Mouse (Mus musculus) urinary bladder, adult 18-20 months (tissue): ENCODE results near the gene Ctbp2.

Experiments
- DNase-seq, 2 experiments: peaks; one replicate each; pipeline ENCODE4 v3.0.0; 2022; ENCODE audit warnings: low spot score in 2 of 2, mixed read lengths in 2 of 2

Gene Ctbp2

GRCm38 (mm10) chr7:133008663-133009062, 115.5 kb downstream of the Ctbp2 start:
- DNase-seq = no peak

DNA sequence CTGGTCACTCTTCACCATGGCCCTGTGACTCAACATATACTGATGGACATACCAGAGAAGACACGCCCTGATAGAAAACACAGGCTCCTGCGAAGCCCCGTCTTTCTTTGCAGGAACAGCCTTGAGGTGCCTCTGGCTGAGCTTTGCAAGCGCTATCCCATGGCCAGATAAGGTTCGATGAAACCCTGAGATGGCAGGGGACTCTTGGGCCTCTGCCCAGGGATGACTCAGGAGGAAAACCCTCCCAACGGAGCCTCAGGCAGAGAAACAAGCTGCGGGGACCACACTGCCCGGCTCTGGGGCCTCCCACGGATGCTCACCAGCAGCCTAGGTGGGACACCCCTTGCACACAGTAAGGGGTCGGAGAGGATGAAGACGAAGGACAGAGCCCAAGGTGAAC, 116.8 kb downstream of the Ctbp2 start:
- peak; percentile 54 to 57 for DNase-seq

- peak; percentile 39 to 60 for DNase-seq
Observed at GRCm38 (mm10) chr7:133005772-133006171, 118.4 kb downstream of the Ctbp2 start.

DNA sequence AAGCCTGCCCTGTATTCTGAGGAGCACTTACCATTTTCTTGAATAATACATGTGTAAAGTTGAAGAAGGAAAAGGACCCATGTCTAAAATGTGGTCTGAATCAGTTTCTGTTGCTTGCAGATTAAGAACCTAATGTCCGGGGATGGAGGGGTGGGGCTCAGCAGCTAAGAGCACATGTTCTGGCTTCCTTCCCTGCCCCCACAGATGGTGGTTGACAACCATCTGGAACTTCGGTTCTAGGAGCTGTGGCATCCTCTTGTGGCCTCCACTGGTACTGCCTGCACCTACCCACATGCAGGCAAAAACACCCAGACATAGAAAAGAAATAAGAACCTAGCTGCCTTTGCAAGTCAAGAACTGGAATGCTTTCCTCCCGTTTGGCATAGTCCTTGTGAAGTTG, 120.7 kb downstream of the Ctbp2 start:
- peak; percentile 45 to 57 for DNase-seq

GRCm38 (mm10) chr7:133002271-133002670, 121.9 kb downstream of the Ctbp2 start:
- DNase-seq = no peak

- DNase-seq = no peak
Observed at GRCm38 (mm10) chr7:133001388-133001787, 122.8 kb downstream of the Ctbp2 start.

- no peak for DNase-seq
Observed at GRCm38 (mm10) chr7:132999061-132999460, 125.1 kb downstream of the Ctbp2 start.

GRCm38 (mm10) chr7:132998639-132999038, 125.5 kb downstream of the Ctbp2 start:
- no peak for DNase-seq

DNA sequence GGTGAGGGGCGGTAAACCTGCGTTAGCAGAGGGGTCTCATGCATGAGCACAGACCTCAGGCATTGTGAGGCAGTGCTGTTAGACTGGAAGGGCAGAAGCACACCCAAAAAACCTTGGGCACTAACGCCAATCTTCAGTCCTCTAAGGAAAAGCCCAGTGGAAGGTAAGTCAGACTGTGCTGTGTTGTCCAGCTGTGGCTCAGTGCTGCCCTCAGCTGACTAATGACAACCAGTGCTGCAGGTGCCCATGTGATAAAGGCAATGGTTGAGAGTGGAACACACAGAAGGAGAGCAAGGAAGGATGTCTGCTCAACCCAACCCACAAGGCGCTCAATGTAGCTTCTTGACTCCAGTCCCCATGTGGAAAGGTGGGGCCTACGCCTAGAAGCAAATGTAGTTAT, 127.8 kb downstream of the Ctbp2 start:
- no peak for DNase-seq

GRCm38 (mm10) chr7:132994628-132995191, 129.4 kb downstream of the Ctbp2 start:
- DNase-seq = no peak

DNA sequence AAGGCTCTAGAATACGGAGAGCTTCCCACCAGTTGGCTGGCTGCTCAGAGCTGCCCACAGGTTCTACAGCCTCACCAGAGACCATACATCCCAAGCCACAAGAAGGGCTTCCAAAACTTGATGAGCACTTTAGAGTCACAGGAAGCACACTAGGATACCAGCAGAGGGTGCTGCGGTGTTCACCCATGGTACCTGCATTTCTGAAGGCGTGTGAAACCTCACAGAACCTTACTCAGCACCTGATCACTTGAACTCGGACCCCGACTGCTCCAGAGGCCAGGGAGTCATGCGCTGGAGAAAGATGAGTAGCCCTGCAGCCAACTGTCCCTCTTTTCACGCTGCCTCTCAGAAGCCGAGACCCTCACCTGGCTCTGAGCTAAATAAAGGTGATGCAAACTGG, 130.0 kb downstream of the Ctbp2 start:
- DNase-seq = no peak

GRCm38 (mm10) chr7:132992967-132993615, 131.1 kb downstream of the Ctbp2 start:
- no peak for DNase-seq

DNA sequence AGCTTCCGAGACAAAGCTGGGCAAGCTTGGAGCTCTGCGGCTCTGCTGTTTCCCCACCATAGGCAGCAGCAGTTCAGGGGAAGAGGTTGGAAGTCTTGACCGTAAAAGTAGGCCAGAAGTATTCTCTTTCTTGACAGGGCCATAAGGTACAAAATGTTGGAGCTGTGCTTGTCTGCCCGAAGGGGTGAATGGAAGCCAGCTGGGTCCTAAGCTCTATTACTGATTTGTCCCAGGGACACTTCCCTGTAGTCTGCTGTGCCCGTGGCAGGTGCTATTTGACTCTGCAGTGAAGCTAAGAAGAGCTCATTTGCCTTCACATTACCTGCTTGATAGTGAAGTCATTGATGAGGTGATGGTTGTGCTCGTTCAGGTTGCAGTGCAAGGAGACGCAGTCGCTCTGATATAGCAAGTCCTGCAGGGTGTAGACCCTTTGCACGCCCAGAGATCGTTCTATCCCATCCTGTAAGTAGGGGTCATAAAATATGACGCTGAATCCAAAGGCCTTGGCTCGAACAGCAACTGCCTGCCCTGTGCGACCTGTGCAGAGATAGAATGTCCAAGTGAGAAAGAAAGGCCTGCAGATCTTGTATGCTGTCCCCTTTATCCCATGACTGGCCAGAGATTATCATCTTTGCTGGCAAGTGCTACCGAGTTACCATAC, 132.8 kb downstream of the Ctbp2 start:
- no peak for DNase-seq

GRCm38 (mm10) chr7:132989839-132990238, 134.3 kb downstream of the Ctbp2 start:
- DNase-seq = no peak

DNA sequence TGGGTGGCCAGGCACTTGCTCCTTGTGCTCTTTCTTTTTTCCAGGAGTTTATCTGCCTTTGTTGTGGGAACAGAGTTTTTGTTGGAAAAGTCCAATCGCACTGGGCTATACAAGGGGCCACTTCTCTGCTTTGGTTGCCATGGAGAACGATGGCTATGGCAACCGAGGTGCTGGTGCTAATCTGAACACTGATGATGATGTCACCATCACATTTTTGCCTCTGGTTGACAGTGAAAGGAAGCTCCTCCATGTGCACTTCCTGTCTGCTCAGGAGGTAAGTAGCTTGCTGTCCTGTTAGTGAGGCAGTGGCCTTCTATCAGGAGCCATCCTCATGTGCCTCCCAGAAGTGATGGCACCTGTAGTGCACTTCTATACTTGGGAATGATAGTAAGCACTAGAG, 141.5 kb downstream of the Ctbp2 start:
- no peak for DNase-seq

GRCm38 (mm10) chr7:132977981-132978380, 146.2 kb downstream of the Ctbp2 start:
- DNase-seq = no peak

DNA sequence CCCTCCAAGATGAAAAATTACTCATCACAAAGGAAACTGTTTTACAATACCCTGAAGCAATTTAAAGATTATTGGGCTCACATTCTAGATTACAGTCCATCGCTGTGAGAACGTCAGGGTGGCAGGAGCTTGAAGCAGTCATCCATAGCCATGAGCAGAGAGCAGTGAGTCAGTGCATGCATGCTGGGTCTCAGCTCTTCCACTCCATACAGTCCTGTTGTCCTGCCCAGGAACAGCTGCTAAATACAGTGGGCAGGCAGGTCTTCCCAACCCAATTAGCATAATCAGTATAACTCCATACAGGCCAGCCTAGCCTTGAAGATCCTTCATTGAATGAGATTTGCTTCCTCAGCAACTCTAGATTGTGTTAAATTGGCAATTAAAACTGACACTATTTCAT, 148.1 kb downstream of the Ctbp2 start:
- no peak for DNase-seq

GRCm38 (mm10) chr7:132972079-132972478, 152.1 kb downstream of the Ctbp2 start:
- no peak for DNase-seq

GRCm38 (mm10) chr7:132965707-132966106, 158.4 kb downstream of the Ctbp2 start:
- no peak for DNase-seq

DNA sequence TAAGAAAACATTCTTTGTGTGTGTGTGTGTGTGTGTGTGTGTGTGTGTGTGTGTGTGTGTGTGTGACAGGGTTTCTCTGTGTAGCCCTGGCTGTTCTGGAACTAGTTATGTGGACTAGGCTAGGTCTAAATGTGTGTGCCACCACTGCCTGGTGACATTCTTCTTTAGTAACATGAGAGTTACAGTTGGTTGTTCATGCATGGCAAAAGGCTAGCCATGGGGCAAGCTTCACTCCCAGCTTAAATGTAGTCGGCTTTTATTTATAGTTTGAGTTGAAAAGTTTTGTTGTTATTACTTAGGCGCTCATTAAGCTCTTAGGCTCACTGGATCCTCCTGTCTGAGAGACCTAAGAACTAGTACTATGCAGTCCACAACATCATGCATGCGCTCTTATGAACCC, 159.8 kb downstream of the Ctbp2 start:
- no peak for DNase-seq

- DNase-seq = no peak
Observed at GRCm38 (mm10) chr7:132950613-132951012, 173.5 kb downstream of the Ctbp2 start.

DNA sequence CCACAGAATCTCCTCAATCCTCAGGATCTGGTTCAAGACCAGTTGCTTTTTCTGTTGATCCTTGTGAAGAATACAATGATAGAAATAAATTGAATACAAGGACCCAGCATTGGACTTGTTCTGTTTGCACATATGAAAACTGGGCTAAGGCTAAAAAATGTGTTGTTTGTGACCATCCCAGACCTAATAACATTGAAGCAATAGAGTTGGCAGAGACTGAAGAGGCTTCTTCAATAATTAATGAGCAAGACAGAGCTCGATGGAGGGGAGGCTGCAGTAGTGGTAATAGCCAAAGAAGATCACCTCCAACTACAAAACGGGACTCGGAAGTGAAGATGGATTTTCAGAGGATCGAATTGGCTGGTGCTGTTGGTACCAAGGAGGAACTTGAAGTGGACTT, 174.2 kb downstream of the Ctbp2 start:
- no peak for DNase-seq

DNA sequence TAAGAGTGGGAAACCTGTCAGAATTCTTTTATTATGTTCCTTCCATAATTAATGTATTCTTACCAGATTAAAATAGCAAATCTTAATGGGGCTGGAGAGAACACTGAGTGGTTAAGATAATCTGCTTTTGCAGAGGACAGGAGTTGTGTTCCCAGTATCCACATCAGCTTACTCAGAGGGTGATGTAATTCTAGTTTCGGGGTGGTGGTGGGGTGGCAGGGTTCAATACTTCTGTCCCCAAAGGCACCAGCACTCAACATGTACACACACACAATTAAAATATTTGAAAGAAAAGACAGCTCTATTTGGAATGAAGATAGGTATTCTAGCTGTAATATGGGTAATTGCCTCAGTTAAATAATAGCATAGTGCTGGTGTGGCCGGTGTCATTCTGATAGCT, 183.6 kb downstream of the Ctbp2 start:
- DNase-seq = no peak
